Mouse (Mus musculus) CH12.LX (cell line): ENCODE measurements around the gene Cfap126. TPM values are rescaled to one million over a fixed set of nuclear protein-coding genes. Genes with fewer than 3 reads are reported as not detected.

Experiments used
- DNase-seq: peaks from one replicate; pipeline ENCODE4 v3.0.0-alpha.2; 2013; ENCODE audit errors: extremely low read depth
- H3K27ac ChIP-seq: 2 replicates; pipeline ENCODE4 v1.5.1; 2012; ENCODE audit warnings: low read depth, mild to moderate bottlenecking, control low read depth, moderate library complexity; ENCODE audit not compliant: insufficient read depth
- H3K27me3 ChIP-seq: replicated peaks from 2 replicates; pipeline ENCODE3; 2012; ENCODE audit warnings: inconsistent platforms
- H3K36me3 ChIP-seq, 2 experiments: replicated peaks in 1 of 2; 2 replicates each; pipeline versions ENCODE3 to v1.6.1; 2012; ENCODE audit warnings: inconsistent platforms in 1 of 2, low read length in 1 of 2, mild to moderate bottlenecking in 1 of 2, mixed read lengths in 1 of 2, moderate library complexity in 1 of 2; ENCODE audit not compliant: control insufficient read depth in 1 of 2, insufficient read depth in 1 of 2
- H3K4me1 ChIP-seq, 2 experiments: 2 replicates each; pipeline ENCODE4 v1.6.1; 2012; ENCODE audit warnings: inconsistent platforms in 1 of 2, moderate library complexity in 1 of 2; ENCODE audit not compliant: insufficient read depth in 2 of 2, control insufficient read depth in 1 of 2
- H3K4me2 ChIP-seq: 2 replicates; pipeline ENCODE4 v1.6.1; 2012; ENCODE audit warnings: low read depth, mild to moderate bottlenecking, control low read depth; ENCODE audit not compliant: poor library complexity, insufficient read depth, severe bottlenecking
- H3K4me3 ChIP-seq, 3 experiments: fragments of 150-350 bp in 1 of 3; sonication (generic) in 1 of 3; replicated peaks in 1 of 3; 2 replicates each; pipeline versions ENCODE3 to v1.5.1; 2011 to 2012; ENCODE audit warnings: low read depth in 2 of 3, low read length in 2 of 3, mild to moderate bottlenecking in 2 of 3, moderate library complexity in 2 of 3, control low read depth in 1 of 3, improper control_type of control experiment in 1 of 3, inconsistent platforms in 1 of 3, mixed read lengths in 1 of 3; ENCODE audit not compliant: poor library complexity in 1 of 3
- H3K79me2 ChIP-seq: replicated peaks from 2 replicates; pipeline ENCODE4 v1.6.1; 2012; ENCODE audit warnings: mild to moderate bottlenecking, moderate library complexity; ENCODE audit not compliant: control insufficient read depth, poor library complexity, insufficient read depth, severe bottlenecking; ENCODE audit errors: extremely low read depth
- H3K9ac ChIP-seq: 2 replicates; pipeline ENCODE4 v1.6.1; 2012; ENCODE audit warnings: low read depth, mild to moderate bottlenecking, control low read depth, moderate library complexity; ENCODE audit not compliant: insufficient read depth
- H3K9me3 ChIP-seq: replicated peaks from 2 replicates; pipeline ENCODE3; 2012; ENCODE audit warnings: low read length, inconsistent platforms, mixed read lengths
- BHLHE40 ChIP-seq: IDR thresholded peaks from 2 replicates; pipeline ENCODE4 v1.6.1; 2011; ENCODE audit warnings: mild to moderate bottlenecking, low read depth, low read length, improper control_type of control experiment
- CHD1 ChIP-seq: IDR thresholded peaks from 2 replicates; pipeline ENCODE4 v1.6.1; 2012; ENCODE audit warnings: low read depth, low read length, improper control_type of control experiment, inconsistent platforms
- ELF1 ChIP-seq: IDR thresholded peaks from 2 replicates; pipeline ENCODE4 v1.6.1; 2014; ENCODE audit warnings: low read depth, mild to moderate bottlenecking, inconsistent platforms, low read length, improper control_type of control experiment
- GABPA ChIP-seq: IDR thresholded peaks from 2 replicates; pipeline ENCODE4 v1.6.1; 2012; ENCODE audit warnings: low read depth, low read length, improper control_type of control experiment, inconsistent platforms; ENCODE audit not compliant: insufficient replicate concordance
- HCFC1 ChIP-seq: IDR thresholded peaks from 2 replicates; pipeline ENCODE4 v1.6.1; 2012; ENCODE audit warnings: low read depth, mild to moderate bottlenecking, inconsistent platforms, low read length, improper control_type of control experiment
- JUN ChIP-seq: IDR thresholded peaks from 2 replicates; pipeline ENCODE4 v1.6.1; 2011; ENCODE audit warnings: low read depth, mild to moderate bottlenecking, low read length, improper control_type of control experiment, moderate library complexity; ENCODE audit not compliant: insufficient read depth
- JUND ChIP-seq: conservative IDR thresholded peaks from 2 replicates; pipeline ENCODE4 v1.6.1; 2011; ENCODE audit warnings: low read depth, low read length, improper control_type of control experiment
- MAX ChIP-seq: IDR thresholded peaks from 2 replicates; pipeline ENCODE4 v1.6.1; 2011; ENCODE audit warnings: low read length, improper control_type of control experiment
- MEF2A ChIP-seq: IDR thresholded peaks from 2 replicates; pipeline ENCODE4 v1.6.1; 2014; ENCODE audit warnings: low read depth, mild to moderate bottlenecking, inconsistent platforms, low read length, improper control_type of control experiment, borderline replicate concordance
- MXI1 ChIP-seq: IDR thresholded peaks from 2 replicates; pipeline ENCODE4 v1.6.1; 2011; ENCODE audit warnings: mild to moderate bottlenecking, low read depth, low read length, improper control_type of control experiment
- MYC ChIP-seq: IDR thresholded peaks from 2 replicates; pipeline ENCODE4 v1.6.1; 2011; ENCODE audit warnings: low read depth, mild to moderate bottlenecking, improper control_type of control experiment, low read length
- NRF1 ChIP-seq: IDR thresholded peaks from 2 replicates; pipeline ENCODE4 v1.6.1; 2014; ENCODE audit warnings: low read depth, mild to moderate bottlenecking, inconsistent platforms, low read length, improper control_type of control experiment, moderate library complexity
- PAX5 ChIP-seq: IDR thresholded peaks from 2 replicates; pipeline ENCODE4 v1.6.1; 2012; ENCODE audit warnings: low read length, inconsistent platforms, mixed read lengths
- POLR2A ChIP-seq: IDR thresholded peaks from 2 replicates; pipeline ENCODE4 v1.6.1; 2011; ENCODE audit warnings: low read depth, mild to moderate bottlenecking, improper control_type of control experiment, low read length
- POLR2AphosphoS2 ChIP-seq: IDR thresholded peaks from 2 replicates; pipeline ENCODE4 v1.6.1; 2011; ENCODE audit warnings: low read depth, low read length, improper control_type of control experiment
- TBP ChIP-seq: conservative IDR thresholded peaks from 2 replicates; pipeline ENCODE4 v1.6.1; 2011; ENCODE audit warnings: low read depth, low read length, improper control_type of control experiment
- USF1 ChIP-seq: IDR thresholded peaks from 2 replicates; pipeline ENCODE4 v1.6.1; 2014; ENCODE audit warnings: low read depth, mild to moderate bottlenecking, inconsistent platforms, low read length, improper control_type of control experiment
- ZKSCAN1 ChIP-seq: IDR thresholded peaks from 2 replicates; pipeline ENCODE4 v1.6.1; 2012; ENCODE audit warnings: low read depth, inconsistent platforms, low read length, improper control_type of control experiment, borderline replicate concordance
- dilution Hi-C: fragments of 300-500 bp; cut with MboI; formaldehyde crosslinking; loops from 2 replicates; pipeline ENCODE4 v1.14.3; 2020; ENCODE audit warnings: low sequenced_read_pairs; ENCODE audit not compliant: extremely low pct_unique_long_range_greater_than_20kb, extremely low pct_ligation_motif_present
- in situ Hi-C: fragments of 300-500 bp; cut with MboI; formaldehyde crosslinking; loops from 3 replicates; pipeline ENCODE4 v1.14.3; 2019; ENCODE audit warnings: low sequenced_read_pairs, low pct_ligation_motif_present, low pct_unique_long_range_greater_than_20kb, mixed read lengths
- polyA plus RNA-seq: library from polyadenylated mRNA; unstranded; fragments of >175 nt; gene quantifications from 2 replicates; pipeline ENCODE4 v1.2.1, GENCODE M21; 2012; ENCODE audit warnings: low read depth; ENCODE audit not compliant: insufficient read length
- total RNA-seq, 2 experiments: library from RNA; depleted of rRNA; stranded (reverse); fragments of 300-350 nt in 1 of 2; fragments of >200 nt in 1 of 2; gene quantifications; 2 replicates each; pipeline ENCODE4 v1.2.3; 2012 to 2014

Cfap126 gene
- total and polyA plus RNA-seq, 3 experiments, result 0.79 to 3.4 (median 2.0) TPM

- Histone ChIP-seq H3K9ac (peak overlapping the region; percentile 60), H3K9me3 (no peaks in the 10 kb centered on the region), H3K27me3 (peaks cover 6% of the 10 kb centered on the region), H3K4me3 (peak overlapping the region; percentile 30 to 97 (median 57)), H3K4me2 (peak overlapping the region; percentile 75), H3K36me3 (peaks cover 2 to 9% of the 10 kb centered on the region in 2 experiments), H3K27ac (no peak overlapping the region), H3K4me1 (peaks cover 4 to 25% of the 10 kb centered on the region in 2 experiments; a peak in 3 of 4 replicates), H3K79me2 (no peaks in the 10 kb centered on the region; the same call in 1 of the 2 replicates)
- dilution Hi-C loops, result no loop called here
- in situ Hi-C loops, result no loop called here
- TF ChIP-seq MXI1 (no peak), PAX5 (no peak), USF1 (no peak), MYC (no peak), HCFC1 (no peak), JUN (no peak), ELF1 (no peak), MAX (no peak), TBP (no peak), GABPA (no peak), JUND (no peak), CHD1 (no peak), ZKSCAN1 (no peak), POLR2AphosphoS2 (no peak), NRF1 (no peak), POLR2A (no peak), BHLHE40 (no peak)
- DNase-seq, result no peak
Observed at GRCm38 (mm10) chr1:171150838-171151391, 37.2 kb downstream of the Cfap126 start.

- Histone ChIP-seq H3K27me3 (peaks cover 15% of the 10 kb centered on the region), H3K4me2 (no peak overlapping the region), H3K36me3 (peaks cover 0 to 6% of the 10 kb centered on the region in 2 experiments), H3K4me1 (peaks cover 4 to 25% of the 10 kb centered on the region in 2 experiments; a peak in 3 of 4 replicates), H3K4me3 (no peak overlapping the region), H3K79me2 (no peaks in the 10 kb centered on the region; the same call in 1 of the 2 replicates), H3K9me3 (no peaks in the 10 kb centered on the region), H3K9ac (no peak overlapping the region), H3K27ac (no peak overlapping the region)
- TF ChIP-seq MEF2A, result no peak
- in situ Hi-C loops (no loop called here), dilution Hi-C loops (no loop called here)
- no peak for DNase-seq
Observed at GRCm38 (mm10) chr1:171151966-171152365, 38.2 kb downstream of the Cfap126 start.
